Mouse (Mus musculus): ENCODE results near the gene Id3. TPM values are rescaled to one million over a fixed set of nuclear protein-coding genes. Genes with fewer than 3 reads are reported as not detected.

Gene Id3
- total and polyA plus RNA-seq, 3 experiments, result 18.3 to 116 (median 85.5) TPM

DNA sequence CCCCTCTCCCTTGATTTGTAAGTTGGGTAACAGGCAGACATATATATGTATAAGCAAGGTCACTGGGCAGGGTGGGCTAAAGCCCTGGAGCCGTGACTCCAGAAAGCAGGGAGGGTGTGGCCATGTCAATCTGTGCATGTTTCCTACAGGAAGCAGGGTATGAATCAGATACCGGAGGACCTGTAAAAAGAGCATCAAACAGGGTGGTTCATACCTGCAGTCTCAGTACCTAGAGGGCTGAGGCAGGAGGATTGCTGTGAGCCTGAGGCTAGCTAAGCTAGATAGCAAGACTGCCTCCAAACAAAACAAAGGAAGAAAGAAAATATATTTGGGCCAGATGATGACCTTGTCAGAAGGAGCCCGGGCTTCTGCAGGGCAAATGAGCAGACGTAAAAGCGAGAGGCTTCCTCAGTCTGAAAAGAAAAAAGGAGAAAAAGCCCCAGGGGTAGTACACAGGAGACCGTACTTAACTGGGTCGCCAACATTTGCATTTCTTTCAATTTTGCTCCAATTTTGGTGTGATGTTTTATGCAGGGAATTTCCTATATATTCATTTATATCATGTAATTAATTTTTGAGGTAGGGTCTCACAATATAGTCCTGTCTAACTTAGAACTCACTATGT is 21.3 kb upstream of the Id3 start:
- Histone ChIP-seq H3K4me2 (ENCODE audit: insufficient read depth, low read depth, poor library complexity, severe bottlenecking) (peak overlapping the region; percentile 45), H3K79me2 (replicated peaks; ENCODE audit: control insufficient read depth, extremely low read depth, insufficient read depth, poor library complexity, severe bottlenecking) (no peaks in the 10 kb centered on the region), H3K9me3 (replicated peaks; ENCODE audit: low read length) (no peaks in the 10 kb centered on the region), H3K4me3 (replicated peaks in 1 of 3; ENCODE audit: low read depth in 2 of 3, low read length in 2 of 3, poor library complexity in 1 of 3) (no peak overlapping the region), H3K4me1 (ENCODE audit: control insufficient read depth in 1 of 2, insufficient read depth in 2 of 2) (peaks cover 38 to 85% of the 10 kb centered on the region in 2 experiments), H3K9ac (ENCODE audit: insufficient read depth, low read depth) (0 out of 2 replicates have a peak overlapping the region, but pooled peaks have one; percentile 33), H3K27ac (ENCODE audit: insufficient read depth, low read depth) (peak overlapping the region; percentile 100), H3K27me3 (replicated peaks) (peaks cover 2% of the 10 kb centered on the region), H3K36me3 (replicated peaks in 1 of 2; ENCODE audit: control insufficient read depth in 1 of 2, insufficient read depth in 1 of 2, low read length in 1 of 2) (no peaks in the 10 kb centered on the region)
- dilution Hi-C loops (cut with MboI; ENCODE audit: extremely low pct_ligation_motif_present, extremely low pct_unique_long_range_greater_than_20kb, low sequenced_read_pairs), result no loop called here
- no peak for DNase-seq (ENCODE audit: extremely low read depth)
- TF ChIP-seq ZNF384 (IDR thresholded peaks at IDR 0.05; ENCODE audit: low read depth, low read length), result peak; percentile 46; the same call in 1 of the 2 replicates
- no peak for TF ChIP-seq POLR2A (IDR thresholded peaks at IDR 0.05; ENCODE audit: low read depth, low read length)
- no peak for TF ChIP-seq ZC3H11A (IDR thresholded peaks at IDR 0.05; ENCODE audit: low read depth, low read length)
- TF ChIP-seq EP300 (IDR thresholded peaks at IDR 0.05; ENCODE audit: low read length), result peak; percentile 71
- TF ChIP-seq CHD2 (IDR thresholded peaks at IDR 0.05; ENCODE audit: low read length), result 0 out of 2 replicates have a peak, but pooled peaks have one; percentile 24
- TF ChIP-seq JUND (conservative IDR thresholded peaks at IDR 0.05; ENCODE audit: low read depth, low read length), result 0 out of 2 replicates have a peak, but pooled peaks have one; percentile 15
- TF ChIP-seq CHD1 (IDR thresholded peaks at IDR 0.05; ENCODE audit: low read depth, low read length), result no peak
- TF ChIP-seq MAFK (IDR thresholded peaks at IDR 0.05; ENCODE audit: insufficient replicate concordance, low read length), result no peak
- TF ChIP-seq MYC (IDR thresholded peaks at IDR 0.05; ENCODE audit: low read depth, low read length), result no peak
- TF ChIP-seq IRF4 (IDR thresholded peaks at IDR 0.05; ENCODE audit: low read depth, low read length), result peak; percentile 59
- TF ChIP-seq MAZ (IDR thresholded peaks at IDR 0.05; ENCODE audit: low read depth, low read length), result no peak
- no peak for TF ChIP-seq POLR2AphosphoS2 (IDR thresholded peaks at IDR 0.05; ENCODE audit: low read depth, low read length)
- TF ChIP-seq CTCF (conservative IDR thresholded peaks at IDR 0.05 in 1 of 2, IDR thresholded peaks at IDR 0.05 in 1 of 2; ENCODE audit: low read depth in 2 of 2, low read length in 2 of 2), result no peak
- TF ChIP-seq USF2 (conservative IDR thresholded peaks at IDR 0.05; ENCODE audit: low read depth, low read length), result no peak
- TF ChIP-seq MEF2A (IDR thresholded peaks at IDR 0.05; ENCODE audit: borderline replicate concordance, low read depth, low read length), result peak; percentile 71; the same call in 1 of the 2 replicates
- TF ChIP-seq TCF12 (IDR thresholded peaks at IDR 0.05; ENCODE audit: low read depth, low read length), result peak; percentile 60; the same call in 1 of the 2 replicates
- TF ChIP-seq MXI1 (IDR thresholded peaks at IDR 0.05; ENCODE audit: low read depth, low read length), result no peak
- TF ChIP-seq UBTF (IDR thresholded peaks at IDR 0.05; ENCODE audit: low read depth, low read length), result no peak
- no peak for TF ChIP-seq USF1 (IDR thresholded peaks at IDR 0.05; ENCODE audit: low read depth, low read length)
- TF ChIP-seq JUN (IDR thresholded peaks at IDR 0.05; ENCODE audit: insufficient read depth, low read depth, low read length), result no peak
- peak; percentile 51; the same call in 1 of the 2 replicates for TF ChIP-seq ETS1 (conservative IDR thresholded peaks at IDR 0.05; ENCODE audit: low read depth, low read length)
- peak; percentile 52; the same call in 1 of the 2 replicates for TF ChIP-seq ELF1 (IDR thresholded peaks at IDR 0.05; ENCODE audit: low read depth, low read length)
- 0 out of 2 replicates have a peak, but pooled peaks have one; percentile 20 for TF ChIP-seq BHLHE40 (IDR thresholded peaks at IDR 0.05; ENCODE audit: low read depth, low read length)
- no peak for TF ChIP-seq RCOR1 (conservative IDR thresholded peaks at IDR 0.05; ENCODE audit: low read depth, low read length)
- in situ Hi-C loops (cut with MboI; ENCODE audit: low pct_ligation_motif_present, low pct_unique_long_range_greater_than_20kb, low sequenced_read_pairs), result no loop called here

Data from CH12.LX (cell line).